Mouse (Mus musculus) leukemia stem cell, adult 10-12 weeks (primary cell): Measurements from ENCODE around the gene Olfr1295. TPM values are rescaled to one million over a fixed set of nuclear protein-coding genes. Genes with fewer than 3 reads are reported as not detected.

ENCODE experiments used
- polyA plus RNA-seq: library from polyadenylated mRNA; stranded (reverse); fragments of >175 nt; gene quantifications from 2 replicates; pipeline ENCODE4 v1.2.3, GENCODE M21; 2012; ENCODE audit warnings: low replicate concordance

The Olfr1295 gene
- polyA plus RNA-seq, result not detected in 2 replicates

DNA sequence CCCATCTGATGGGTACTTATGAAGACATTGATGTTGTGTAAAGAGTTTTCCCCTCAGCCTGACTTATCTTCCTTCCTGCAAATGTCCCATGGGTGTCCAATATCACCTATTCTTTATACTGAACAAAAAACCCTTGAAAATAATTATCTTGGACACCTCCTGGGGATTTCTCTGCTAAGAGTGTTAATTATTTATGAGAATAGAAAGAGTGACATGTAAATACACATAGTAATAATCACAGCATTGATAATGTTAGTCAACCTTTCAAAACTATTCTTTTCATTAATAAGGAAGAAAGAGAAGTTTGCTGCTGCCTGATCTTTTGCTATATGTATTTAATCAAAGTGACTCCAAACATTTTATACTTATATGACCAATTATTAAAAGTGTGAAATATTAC is at the start of gene Olfr1295:
TSS of gene Olfr1295 (minus strand) at position 101 of the 400 bp plus-strand sequence.

DNA sequence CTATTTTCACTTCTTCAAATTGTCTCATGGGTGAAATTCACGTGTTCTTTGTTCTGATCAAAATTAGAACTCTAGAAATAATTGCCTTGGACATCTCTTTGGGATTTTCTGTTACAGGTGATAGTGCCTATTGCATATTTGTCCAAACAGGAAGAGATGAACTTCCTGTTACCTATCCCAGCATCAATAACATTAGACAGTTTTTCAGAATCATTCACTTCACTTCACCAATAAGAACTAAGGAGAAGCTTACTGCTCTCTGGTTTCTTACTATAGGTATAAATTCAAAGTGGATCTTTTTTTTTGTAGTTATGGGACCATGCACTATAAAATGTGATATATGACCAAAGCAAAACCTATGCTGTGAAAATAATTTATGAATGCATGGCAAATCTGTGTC is 29.3 kb downstream of the Olfr1295 start, which contains the start of gene Olfr1294:
TSS of gene Olfr1294 (minus strand) at position 101 of the 400 bp plus-strand sequence.

DNA sequence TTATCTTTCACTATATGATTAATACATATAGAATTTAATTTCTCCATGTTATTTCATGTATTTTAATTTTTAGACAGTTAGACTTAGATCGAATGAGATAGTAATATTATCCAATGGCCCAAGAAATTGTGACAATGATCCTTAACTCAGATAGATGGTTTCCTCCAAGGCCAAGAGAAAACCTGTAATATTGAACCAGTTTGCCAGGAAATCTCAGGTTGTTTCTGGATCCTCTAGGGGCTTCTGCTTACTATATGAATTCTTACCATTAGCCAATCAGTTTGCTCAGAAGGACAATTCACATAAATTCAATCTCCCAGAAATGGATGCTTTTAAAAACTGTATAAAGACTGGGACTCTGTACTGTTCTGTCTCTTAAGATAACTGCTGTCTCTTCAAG is 44.6 kb downstream of the Olfr1295 start, which contains the start of gene Olfr1293-ps:
TSS of gene Olfr1293-ps (plus strand) at position 301 of the 400 bp plus-strand sequence.

Other genes starting within 250 kb of the Olfr1295 start
- gene Olfr1281, start 243.2 kb downstream of the Olfr1295 start, polyA plus RNA-seq, result not detected in 2 replicates
- not detected in 2 replicates for gene Olfr1282, start 233.6 kb downstream of the Olfr1295 start, polyA plus RNA-seq
- not detected in 2 replicates for gene Olfr1283, start 202.9 kb downstream of the Olfr1295 start, polyA plus RNA-seq
- gene Olfr1284, start 194.2 kb downstream of the Olfr1295 start, polyA plus RNA-seq, result not detected in 2 replicates
- not detected in 2 replicates for gene Olfr1286, start 146.6 kb downstream of the Olfr1295 start, polyA plus RNA-seq
- not detected in 2 replicates for gene Olfr1287, start 120.5 kb downstream of the Olfr1295 start, polyA plus RNA-seq
- not detected in 2 replicates for gene Olfr1288, start 95.6 kb downstream of the Olfr1295 start, polyA plus RNA-seq
- gene Olfr1289, start 88.9 kb downstream of the Olfr1295 start, polyA plus RNA-seq, result not detected in 2 replicates
- not detected in 2 replicates for gene Olfr1290, start 75.9 kb downstream of the Olfr1295 start, polyA plus RNA-seq
- not detected in 2 replicates for gene Olfr1291-ps1, start 72.5 kb downstream of the Olfr1295 start, polyA plus RNA-seq
- not detected in 2 replicates for gene Olfr1293-ps, start 44.5 kb downstream of the Olfr1295 start, polyA plus RNA-seq
- gene Olfr1294, start 29.4 kb downstream of the Olfr1295 start, polyA plus RNA-seq, result not detected in 2 replicates
- not detected in 2 replicates for gene Olfr1297, start 56.8 kb upstream of the Olfr1295 start, polyA plus RNA-seq
- gene Olfr1298, start 79.5 kb upstream of the Olfr1295 start, polyA plus RNA-seq, result not detected in 2 replicates
- gene Olfr1299, start 91.7 kb upstream of the Olfr1295 start, polyA plus RNA-seq, result not detected in 2 replicates
- not detected in 2 replicates for gene Olfr1301, start 181.3 kb upstream of the Olfr1295 start, polyA plus RNA-seq
- gene Olfr1302, start 207.7 kb upstream of the Olfr1295 start, polyA plus RNA-seq, result not detected in 2 replicates